Mouse (Mus musculus) embryonic facial prominence, embryonic 11.5 days (tissue): ENCODE measurements at regions not wholly inside any gene's neighbourhood (a gene's known extent, or its start where the extent isn't known, plus 50 kb on each side); places are given as distances from the start of the nearest gene placed in this dataset.

Experiments
- ATAC-seq: fragments of 200-750 bp; cut with Nextera tagmentation; replicated peaks from 2 replicates; pipeline ENCODE4 v1.8.0; 2017; ENCODE audit warnings: low read depth; ENCODE audit not compliant: insufficient number of reproducible peaks, low FRiP score, low TSS enrichment
- DNase-seq: peaks from one replicate; pipeline ENCODE4 v3.0.0-alpha.2; 2015; ENCODE audit warnings: low spot score
- H3K27ac ChIP-seq: fragments of 300-500 bp; sonication (generic); replicated peaks from 2 replicates; pipeline ENCODE4 v1.5.1; 2014; ENCODE audit warnings: mild to moderate bottlenecking, low read depth, low read length, control low read depth
- H3K27me3 ChIP-seq: fragments of 300-500 bp; sonication (generic); 2 replicates; pipeline ENCODE4 v1.6.1; 2014; ENCODE audit warnings: mild to moderate bottlenecking, low read length, moderate library complexity, mixed read lengths; ENCODE audit not compliant: control insufficient read depth, insufficient read depth
- H3K36me3 ChIP-seq: fragments of 300-500 bp; sonication (generic); replicated peaks from 2 replicates; pipeline ENCODE4 v1.6.1; 2014; ENCODE audit warnings: low read depth, mild to moderate bottlenecking, low read length, moderate library complexity, mixed read lengths; ENCODE audit not compliant: control insufficient read depth, insufficient read depth
- H3K4me1 ChIP-seq: fragments of 300-500 bp; sonication (generic); 2 replicates; pipeline ENCODE4 v1.6.1; 2014; ENCODE audit warnings: low read length, mixed read lengths; ENCODE audit not compliant: control insufficient read depth, insufficient read depth
- H3K4me2 ChIP-seq: fragments of 300-500 bp; sonication (generic); 2 replicates; pipeline ENCODE4 v1.6.1; 2014; ENCODE audit warnings: low read depth, mild to moderate bottlenecking, control low read depth, low read length, moderate library complexity
- H3K4me3 ChIP-seq: fragments of 300-500 bp; sonication (generic); 2 replicates; pipeline ENCODE4 v1.5.1; 2014; ENCODE audit warnings: low read depth, low read length, control low read depth
- H3K9ac ChIP-seq: fragments of 300-500 bp; sonication (generic); replicated peaks from 2 replicates; pipeline ENCODE4 v1.6.1; 2014; ENCODE audit warnings: mild to moderate bottlenecking, control low read depth, low read length
- H3K9me3 ChIP-seq: fragments of 300-500 bp; sonication (generic); replicated peaks from 2 replicates; pipeline ENCODE4 v1.6.1; 2016; ENCODE audit warnings: mild to moderate bottlenecking, low read length, inconsistent platforms, mixed read lengths; ENCODE audit not compliant: control insufficient read depth
- WGBS: fragments of 180-500 bp; shearing (Covaris S2); extraction: QIAGEN DNeasy Blood & Tissue Kit; methylation state at CpG from one replicate; pipeline ENCODE4 v1.1.7; 2014; 5-methylcytosine and 5-hydroxymethylcytosine counted together

DNA sequence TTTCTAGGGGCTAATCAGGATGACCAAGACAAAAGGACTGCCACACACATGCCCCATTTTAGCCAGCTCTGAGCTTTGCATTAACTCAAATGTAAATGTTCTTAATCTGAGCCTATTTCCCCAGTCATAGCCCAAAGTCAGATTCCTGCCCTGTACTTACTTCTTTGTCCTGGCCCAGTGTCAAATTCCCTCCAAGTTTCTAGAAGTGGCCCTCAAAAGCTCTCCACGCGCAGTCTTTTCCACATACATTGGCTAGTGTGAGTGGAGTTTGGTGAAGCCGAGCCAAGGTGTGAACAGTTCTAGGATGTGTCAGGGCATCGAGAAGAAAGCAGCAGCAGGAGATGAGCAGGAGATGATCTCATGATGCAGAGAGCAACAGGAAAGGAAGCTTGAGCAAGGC lies 197.1 kb upstream of the Gmds start:
- ATAC-seq = no peak
- Histone ChIP-seq H3K9ac (no peak overlapping the region), H3K27ac (no peak overlapping the region), H3K4me2 (no peak overlapping the region), H3K9me3 (no peaks in the 10 kb centered on the region), H3K36me3 (no peaks in the 10 kb centered on the region), H3K27me3 (no peaks in the 10 kb centered on the region), H3K4me1 (no peaks in the 10 kb centered on the region), H3K4me3 (no peak overlapping the region)
- 92% methylated on average over 4 of the region's 4 CpGs for WGBS
- DNase-seq = no peak

DNA sequence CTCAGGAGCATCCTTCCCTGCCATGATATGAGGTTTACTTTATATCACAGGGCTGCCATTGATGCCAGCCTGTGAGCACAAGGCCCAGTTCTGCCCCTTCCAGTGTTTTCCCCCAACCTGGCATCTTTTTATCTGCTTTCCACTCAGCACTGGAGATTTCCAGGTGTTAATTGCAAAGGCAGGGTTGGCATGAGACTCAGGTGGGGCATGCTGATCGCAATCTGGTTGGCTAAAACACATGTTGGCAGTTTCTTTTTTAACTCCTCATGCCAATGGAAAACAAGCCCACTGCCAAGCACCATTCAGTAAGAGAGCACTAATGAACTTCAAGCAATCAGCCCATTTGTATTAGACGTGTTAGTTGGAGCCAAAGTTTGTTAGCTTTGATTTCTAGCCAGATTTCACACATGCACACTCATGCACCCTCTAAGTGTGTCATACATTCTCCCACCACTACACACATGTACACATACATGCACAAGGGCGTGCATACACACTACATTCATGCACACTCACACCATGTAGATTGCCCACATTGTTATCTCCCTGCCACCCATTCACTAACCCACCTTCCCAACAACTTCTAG lies 192.5 kb upstream of the Gmds start:
- no peaks in the 10 kb centered on the region for H3K36me3 ChIP-seq
- no peaks in the 10 kb centered on the region for H3K9me3 ChIP-seq
- no peaks in the 10 kb centered on the region for H3K4me1 ChIP-seq
- no peak overlapping the region for H3K9ac ChIP-seq
- no peaks in the 10 kb centered on the region for H3K27me3 ChIP-seq
- ATAC-seq (no peak), DNase-seq (no peak)
- no peak overlapping the region for H3K4me2 ChIP-seq
- 82% methylated on average over 3 of the region's 3 CpGs for WGBS
- no peak overlapping the region for H3K27ac ChIP-seq
- H3K4me3 ChIP-seq = no peak overlapping the region

- ATAC-seq (no peak), DNase-seq (peak; percentile 65)
- Histone ChIP-seq H3K4me2 (no peak overlapping the region), H3K9ac (no peak overlapping the region), H3K4me3 (no peak overlapping the region), H3K9me3 (no peaks in the 10 kb centered on the region), H3K36me3 (no peaks in the 10 kb centered on the region), H3K27me3 (no peaks in the 10 kb centered on the region), H3K27ac (peak overlapping the region; percentile 20; the same call in 1 of the 2 replicates), H3K4me1 (no peaks in the 10 kb centered on the region; the same call in none of the 2 replicates)
- 37% methylated on average over 16 of the region's 16 CpGs for WGBS
These were observed 180.2 kb upstream of the Gmds start for GRCm38 (mm10) chr13:32518611-32519344.

DNA sequence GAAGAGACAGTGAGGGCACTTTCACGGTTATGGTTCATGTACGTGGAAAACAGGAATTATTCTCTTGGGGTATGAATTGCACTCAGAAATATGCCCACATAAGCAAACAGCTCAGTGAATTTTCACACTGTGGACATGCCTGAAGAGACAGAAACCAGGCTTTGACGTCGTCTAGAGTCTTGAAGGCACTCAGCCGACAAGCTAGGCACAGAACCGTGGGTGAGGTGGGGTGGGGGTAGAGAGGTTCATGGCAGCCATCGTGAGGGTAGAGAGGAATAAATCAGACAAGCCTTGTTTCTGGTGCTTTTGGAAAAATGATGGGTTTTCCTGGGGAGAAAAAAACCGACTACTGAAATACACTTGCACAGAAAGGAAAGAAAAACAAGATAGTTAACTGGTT lies 179.0 kb upstream of the Gmds start:
- H3K4me1 ChIP-seq = no peaks in the 10 kb centered on the region; the same call in none of the 2 replicates
- H3K27ac ChIP-seq = no peak overlapping the region
- ATAC-seq = no peak
- no peak for DNase-seq
- WGBS = 70% methylated on average over 8 of the region's 8 CpGs
- no peak overlapping the region for H3K4me2 ChIP-seq
- H3K9me3 ChIP-seq = no peaks in the 10 kb centered on the region
- no peaks in the 10 kb centered on the region for H3K27me3 ChIP-seq
- no peak overlapping the region for H3K9ac ChIP-seq
- no peaks in the 10 kb centered on the region for H3K36me3 ChIP-seq
- H3K4me3 ChIP-seq = no peak overlapping the region

- 56% methylated on average over 5 of the region's 5 CpGs for WGBS
- H3K27ac ChIP-seq = no peak overlapping the region
- no peak overlapping the region for H3K4me3 ChIP-seq
- H3K9ac ChIP-seq = no peak overlapping the region
- H3K4me2 ChIP-seq = no peak overlapping the region
- H3K4me1 ChIP-seq = no peaks in the 10 kb centered on the region
- H3K36me3 ChIP-seq = no peaks in the 10 kb centered on the region
- H3K9me3 ChIP-seq = no peaks in the 10 kb centered on the region
- ATAC-seq (no peak), DNase-seq (no peak)
- H3K27me3 ChIP-seq = no peaks in the 10 kb centered on the region
These were observed 170.9 kb upstream of the Gmds start for GRCm38 (mm10) chr13:32509231-32510023.

DNA sequence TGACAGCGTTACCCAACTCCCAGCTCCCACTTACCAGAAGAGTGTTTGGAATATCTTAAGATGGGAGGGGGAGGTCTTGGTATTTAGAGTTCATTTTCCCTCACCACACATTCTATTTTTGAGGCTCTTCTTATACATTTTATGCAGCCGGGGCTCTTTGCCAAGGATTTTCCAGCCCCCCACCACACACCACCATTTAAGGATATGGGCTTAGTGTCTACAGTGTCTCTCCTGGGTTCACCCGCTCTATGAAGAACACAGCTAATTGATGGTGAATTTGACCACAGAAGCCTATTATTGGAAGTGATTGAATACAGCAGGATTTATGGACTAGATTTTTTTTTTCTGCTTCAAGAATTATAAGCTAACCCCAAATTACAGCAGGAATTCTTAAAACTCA lies 169.9 kb upstream of the Gmds start:
- H3K9me3 ChIP-seq = no peaks in the 10 kb centered on the region
- ATAC-seq = no peak
- no peak for DNase-seq
- no peaks in the 10 kb centered on the region for H3K4me1 ChIP-seq
- H3K9ac ChIP-seq = no peak overlapping the region
- H3K27me3 ChIP-seq = no peaks in the 10 kb centered on the region
- 79% methylated on average over 3 of the region's 3 CpGs for WGBS
- H3K27ac ChIP-seq = no peak overlapping the region
- H3K4me2 ChIP-seq = no peak overlapping the region
- no peaks in the 10 kb centered on the region for H3K36me3 ChIP-seq
- no peak overlapping the region for H3K4me3 ChIP-seq

DNA sequence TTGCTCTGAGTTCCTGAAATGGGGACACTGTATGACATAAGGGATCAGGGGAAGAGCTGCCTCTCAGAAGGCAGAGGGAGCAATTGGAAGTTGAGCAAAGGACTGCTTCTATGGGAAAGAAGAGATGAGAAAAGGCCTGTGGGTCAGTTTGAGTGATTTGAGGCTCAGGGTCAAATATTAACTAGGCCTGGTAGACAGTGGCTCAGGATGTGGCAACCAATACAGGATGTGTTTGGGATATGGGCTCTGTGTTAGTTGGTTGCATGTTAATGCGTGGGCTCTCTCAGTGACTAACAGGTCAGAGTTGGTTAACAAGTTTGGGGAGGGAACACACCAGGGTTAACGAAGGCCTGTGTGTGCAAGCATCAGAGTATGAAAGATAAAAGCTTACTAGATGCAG lies 169.3 kb upstream of the Gmds start:
- no peaks in the 10 kb centered on the region for H3K9me3 ChIP-seq
- H3K4me2 ChIP-seq = no peak overlapping the region
- no peak overlapping the region for H3K9ac ChIP-seq
- no peaks in the 10 kb centered on the region for H3K27me3 ChIP-seq
- H3K36me3 ChIP-seq = no peaks in the 10 kb centered on the region
- H3K4me1 ChIP-seq = no peaks in the 10 kb centered on the region
- DNase-seq (no peak), ATAC-seq (no peak)
- 86% methylated on average over 2 of the region's 2 CpGs for WGBS
- no peak overlapping the region for H3K4me3 ChIP-seq
- H3K27ac ChIP-seq = no peak overlapping the region
